Mouse (Mus musculus) small intestine, adult 2 months (tissue): ENCODE data around the gene Hs6st3. TPM values are rescaled to one million over a fixed set of nuclear protein-coding genes. Genes with fewer than 3 reads are reported as not detected.

Source experiments
- H3K27ac ChIP-seq: fragments of 200-500 bp; 2 replicates; pipeline ENCODE4 v1.5.1; 2012; ENCODE audit warnings: low read depth, low read length, control low read depth, inconsistent platforms; ENCODE audit not compliant: insufficient read depth
- H3K27me3 ChIP-seq: fragments of 200-500 bp; 2 replicates; pipeline ENCODE4 v1.6.1; 2012; ENCODE audit warnings: mild to moderate bottlenecking, moderate library complexity, low read length, inconsistent platforms; ENCODE audit not compliant: control insufficient read depth, insufficient read depth
- H3K36me3 ChIP-seq: fragments of 200-500 bp; 2 replicates; pipeline ENCODE4 v1.6.1; 2012; ENCODE audit warnings: mild to moderate bottlenecking, low read length, control low read depth, inconsistent platforms; ENCODE audit not compliant: control insufficient read depth, insufficient read depth
- H3K4me1 ChIP-seq: fragments of 200-500 bp; 2 replicates; pipeline ENCODE4 v1.6.1; 2012; ENCODE audit warnings: low read length, inconsistent platforms, mixed read lengths; ENCODE audit not compliant: control insufficient read depth, insufficient read depth, insufficient read length
- H3K4me3 ChIP-seq: fragments of 200-500 bp; 2 replicates; pipeline ENCODE4 v1.5.1; 2012; ENCODE audit warnings: low read depth, mild to moderate bottlenecking, control low read depth, inconsistent platforms, low read length, moderate library complexity
- CTCF ChIP-seq: fragments of 200-500 bp; IDR thresholded peaks from 2 replicates; pipeline ENCODE4 v1.5.1; 2012; ENCODE audit warnings: low read depth, mild to moderate bottlenecking, control low read depth, inconsistent platforms, low read length, moderate library complexity, mixed read lengths; ENCODE audit not compliant: insufficient replicate concordance, insufficient read length; ENCODE audit errors: extremely low read depth
- POLR2A ChIP-seq: fragments of 200-500 bp; IDR thresholded peaks from 2 replicates; pipeline ENCODE4 v1.6.1; 2012; ENCODE audit warnings: low read depth, mild to moderate bottlenecking, control low read depth, inconsistent platforms, low read length, moderate library complexity
- WGBS: fragments of 180-500 bp; shearing (Covaris S2); methylation state at CpG from one replicate; pipeline ENCODE4 v1.1.7; 2018; 5-methylcytosine and 5-hydroxymethylcytosine counted together
- polyA plus RNA-seq: library from polyadenylated mRNA; depleted of rRNA; stranded (reverse); fragments of >200 nt; gene quantifications from 2 replicates; pipeline ENCODE4 v1.2.3, GENCODE M21; 2012

Gene Hs6st3
- polyA plus RNA-seq, 1 experiment: not detected

- 77% methylated on average over 2 of the region's 2 CpGs for WGBS
- H3K27me3 ChIP-seq: no peaks in the 10 kb centered on the region
- H3K4me1 ChIP-seq: no peaks in the 10 kb centered on the region
- H3K27ac ChIP-seq: no peak overlapping the region
- no peak overlapping the region for H3K4me3 ChIP-seq
- no peaks in the 10 kb centered on the region for H3K36me3 ChIP-seq
- TF ChIP-seq CTCF (no peak), POLR2A (no peak)
These were observed 14.9 kb downstream of the Hs6st3 start for GRCm38 (mm10) chr14:119153088-119153487.

- H3K27me3 ChIP-seq: no peaks in the 10 kb centered on the region
- no peak overlapping the region for H3K27ac ChIP-seq
- TF ChIP-seq POLR2A (no peak), CTCF (no peak)
- no peaks in the 10 kb centered on the region for H3K36me3 ChIP-seq
- no peaks in the 10 kb centered on the region for H3K4me1 ChIP-seq
- no peak overlapping the region for H3K4me3 ChIP-seq
- 86% methylated on average over 9 of the region's 9 CpGs for WGBS
These were observed 55.8 kb downstream of the Hs6st3 start for GRCm38 (mm10) chr14:119193905-119194304.

DNA sequence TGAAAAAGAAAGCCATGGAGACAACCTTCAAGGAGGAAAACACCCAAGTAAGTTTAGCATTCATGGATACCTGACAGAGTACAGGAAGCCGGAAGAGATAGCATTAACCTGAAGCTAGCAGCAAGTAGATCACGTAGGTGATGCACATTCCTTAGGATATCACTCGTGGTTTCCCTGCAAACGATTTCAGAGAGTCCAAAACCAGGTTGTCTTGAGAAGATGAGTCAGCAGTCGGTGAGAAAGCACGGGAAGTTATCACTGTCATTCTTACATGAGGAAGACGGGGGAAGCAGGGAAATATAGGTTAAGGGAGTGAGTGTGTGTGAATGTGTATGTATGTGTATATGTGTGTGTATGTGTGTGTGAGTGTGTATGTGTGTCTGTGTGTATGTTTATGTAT is 65.4 kb downstream of the Hs6st3 start:
- no peak overlapping the region for H3K4me3 ChIP-seq
- no peaks in the 10 kb centered on the region for H3K27me3 ChIP-seq
- TF ChIP-seq POLR2A (no peak), CTCF (no peak)
- no peak overlapping the region for H3K27ac ChIP-seq
- H3K4me1 ChIP-seq: no peaks in the 10 kb centered on the region
- WGBS: 76% methylated on average over 7 of the region's 7 CpGs
- H3K36me3 ChIP-seq: no peaks in the 10 kb centered on the region

- H3K27ac ChIP-seq: no peak overlapping the region
- no peaks in the 10 kb centered on the region for H3K36me3 ChIP-seq
- 69% methylated on average over 13 of the region's 13 CpGs for WGBS
- H3K4me1 ChIP-seq: no peaks in the 10 kb centered on the region
- H3K27me3 ChIP-seq: no peaks in the 10 kb centered on the region
- TF ChIP-seq CTCF (no peak), POLR2A (no peak)
- no peak overlapping the region for H3K4me3 ChIP-seq
These were observed 77.6 kb downstream of the Hs6st3 start for GRCm38 (mm10) chr14:119215576-119216309.

DNA sequence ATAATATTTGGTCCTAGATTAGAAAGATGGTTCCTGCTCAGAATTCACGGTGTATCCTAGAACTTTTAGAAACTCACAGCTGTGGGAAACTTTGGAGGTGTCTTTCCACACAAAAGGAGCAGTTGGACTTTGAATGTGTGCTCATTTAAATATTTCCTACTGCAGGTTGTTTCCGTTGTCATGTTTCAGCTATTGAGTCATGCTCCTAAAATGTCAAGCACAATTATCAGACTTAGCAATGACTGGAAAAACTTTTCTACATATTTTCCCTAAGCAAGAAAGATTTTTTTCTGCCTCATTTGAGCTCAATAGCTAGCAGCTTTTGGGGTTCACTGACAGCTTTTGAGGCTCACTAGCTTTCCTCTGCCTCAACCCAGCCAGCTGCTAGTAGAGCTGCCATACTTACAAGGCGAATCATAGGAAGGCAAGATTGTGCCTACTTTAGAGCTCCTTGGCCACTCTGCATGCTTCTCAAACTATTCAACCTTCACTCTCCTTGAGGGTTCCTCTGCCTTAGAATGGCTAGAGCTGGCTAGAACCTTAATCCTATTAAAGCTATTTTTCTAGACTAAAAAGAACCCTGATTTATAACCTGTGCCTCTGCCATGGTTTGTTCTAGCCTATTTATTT is 89.7 kb downstream of the Hs6st3 start:
- 69% methylated on average over 3 of the region's 3 CpGs for WGBS
- Histone ChIP-seq H3K36me3 (no peaks in the 10 kb centered on the region), H3K27ac (no peak overlapping the region), H3K4me3 (no peak overlapping the region), H3K4me1 (no peaks in the 10 kb centered on the region), H3K27me3 (no peaks in the 10 kb centered on the region)
- TF ChIP-seq POLR2A (no peak), CTCF (no peak)

DNA sequence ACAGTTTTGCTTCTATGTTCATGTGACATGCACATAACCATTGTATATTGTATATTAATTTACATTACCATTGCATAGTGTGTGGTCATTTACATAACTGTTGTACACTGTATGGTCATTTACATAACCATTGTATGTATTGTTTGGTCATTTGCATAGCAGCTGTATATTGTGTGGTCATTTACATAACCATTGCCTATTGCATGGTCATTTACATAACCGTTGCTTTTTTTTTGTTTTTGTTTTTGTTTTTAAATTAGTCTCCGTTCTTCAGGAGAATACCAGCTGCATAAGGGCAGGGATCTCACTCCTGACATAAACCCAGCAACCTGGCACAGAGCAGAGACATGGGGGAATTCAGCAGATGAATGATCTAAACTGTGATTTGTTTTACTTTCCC is 95.5 kb downstream of the Hs6st3 start:
- TF ChIP-seq POLR2A: no peak
- no peak for TF ChIP-seq CTCF
- WGBS: 88% methylated on average over 2 of the region's 2 CpGs
- Histone ChIP-seq H3K36me3 (no peaks in the 10 kb centered on the region), H3K27ac (no peak overlapping the region), H3K4me3 (no peak overlapping the region), H3K4me1 (no peaks in the 10 kb centered on the region), H3K27me3 (no peaks in the 10 kb centered on the region)

DNA sequence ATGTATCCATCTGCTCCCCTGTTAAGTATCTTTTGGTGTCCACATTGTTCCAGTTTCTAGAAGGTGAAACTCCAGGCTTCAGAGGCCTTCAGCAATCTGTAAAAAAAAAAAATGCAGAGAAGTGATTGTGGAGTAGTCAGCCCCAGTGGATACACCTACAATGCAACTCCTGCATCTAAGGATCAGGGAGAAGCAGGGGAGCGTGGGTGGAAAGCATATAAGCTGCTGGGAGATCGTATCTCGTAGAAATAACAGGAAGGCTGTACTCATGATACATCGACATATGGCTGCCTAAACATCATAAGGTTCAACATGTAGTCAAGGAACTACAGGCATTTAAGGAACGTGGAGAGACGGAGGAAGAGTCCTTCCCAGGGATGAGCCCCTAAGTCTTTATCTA is 109.0 kb downstream of the Hs6st3 start:
- H3K27me3 ChIP-seq: no peaks in the 10 kb centered on the region
- WGBS: 90% methylated on average over 6 of the region's 6 CpGs
- no peak overlapping the region for H3K27ac ChIP-seq
- H3K4me3 ChIP-seq: no peak overlapping the region
- H3K36me3 ChIP-seq: no peaks in the 10 kb centered on the region
- no peaks in the 10 kb centered on the region for H3K4me1 ChIP-seq
- TF ChIP-seq CTCF (no peak), POLR2A (no peak)
